Mouse (Mus musculus): ENCODE data around the gene Mfng.

DNA sequence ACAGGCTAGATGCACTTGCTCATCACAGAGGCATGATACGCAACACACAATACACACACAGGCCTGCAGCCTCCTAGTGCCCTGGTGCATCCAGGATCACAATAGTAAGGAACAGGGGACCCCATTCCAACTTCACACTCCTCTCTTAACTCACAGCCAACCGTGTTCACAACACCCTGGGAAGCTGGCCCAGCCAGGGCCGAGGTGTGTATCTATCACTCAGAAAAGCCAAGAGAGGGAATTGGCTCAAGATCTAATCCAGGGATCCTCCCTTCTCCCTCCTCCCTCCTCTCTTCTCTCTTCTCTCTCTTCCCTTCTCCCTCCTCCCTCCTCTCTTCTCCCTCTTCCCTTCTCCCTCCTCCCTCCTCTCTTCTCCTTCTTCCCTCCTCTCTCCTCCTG is 37.1 kb downstream of the Mfng start:
- TF ChIP-seq NRF1 (IDR thresholded peaks at IDR 0.05; ENCODE audit: low read depth, low read length) (no peak), CTCF (conservative IDR thresholded peaks at IDR 0.05 in 1 of 2, IDR thresholded peaks at IDR 0.05 in 1 of 2; ENCODE audit: low read depth in 2 of 2, low read length in 2 of 2) (no peak), SIN3A (IDR thresholded peaks at IDR 0.05; ENCODE audit: low read length) (no peak), POLR2A (IDR thresholded peaks at IDR 0.05; ENCODE audit: low read depth, low read length) (no peak), MAX (IDR thresholded peaks at IDR 0.05; ENCODE audit: low read length) (no peak), TCF12 (IDR thresholded peaks at IDR 0.05; ENCODE audit: low read depth, low read length) (no peak), ZKSCAN1 (IDR thresholded peaks at IDR 0.05; ENCODE audit: borderline replicate concordance, low read depth, low read length) (no peak), CHD2 (IDR thresholded peaks at IDR 0.05; ENCODE audit: low read length) (no peak), USF1 (IDR thresholded peaks at IDR 0.05; ENCODE audit: low read depth, low read length) (no peak)

Measured in CH12.LX (cell line).